Mouse (Mus musculus): Measurements from ENCODE around the gene Wdhd1. TPM values are rescaled to one million over a fixed set of nuclear protein-coding genes. Genes with fewer than 3 reads are reported as not detected.

Gene Wdhd1
- total RNA-seq, 2 experiments from 2014 or later = 14.9 to 15.7 TPM

DNA sequence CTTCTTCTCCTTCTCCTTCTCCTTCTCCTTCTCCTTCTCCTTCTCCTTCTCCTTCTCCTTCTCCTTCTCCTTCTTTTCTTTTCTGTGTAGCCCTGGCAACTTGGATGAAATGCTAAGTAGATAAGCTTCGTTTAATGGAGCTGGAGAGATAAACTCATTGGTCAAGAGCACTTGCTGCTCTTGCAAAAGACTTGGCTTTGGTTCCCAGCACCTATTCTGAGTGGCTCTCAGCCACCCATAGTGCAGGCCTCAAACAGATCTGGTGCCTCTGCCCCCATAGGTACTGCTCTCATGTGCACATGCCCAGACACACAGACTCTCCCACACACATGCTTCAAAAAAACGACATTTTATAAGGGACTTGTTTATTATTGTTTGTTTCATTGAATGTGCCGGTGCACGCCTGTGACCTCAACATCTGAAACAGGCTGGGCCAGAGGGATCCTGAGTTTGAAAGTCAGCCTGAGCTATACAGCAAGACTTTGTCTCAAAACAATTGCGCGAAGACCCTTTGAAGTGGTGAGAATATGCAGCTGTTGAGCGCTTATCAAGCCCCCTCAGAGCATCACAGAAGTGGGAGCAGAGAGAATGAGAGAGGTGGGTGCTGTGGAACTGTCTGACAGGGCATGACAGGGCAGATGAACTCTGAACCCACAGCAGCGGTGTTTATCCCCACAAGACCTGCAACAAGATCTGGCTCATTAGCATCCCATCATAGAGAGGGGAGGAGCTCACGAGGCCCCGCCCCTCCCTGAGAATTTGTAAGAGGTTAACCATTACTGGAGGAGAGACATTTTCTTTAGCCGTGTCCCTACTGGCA is 53.8 kb downstream of the Wdhd1 start:
- no peak for DNase-seq (ENCODE audit: low spot score in 2 of 2)

GRCm38 (mm10) chr14:47221567-47221966 is 55.1 kb downstream of the Wdhd1 start:
- DNase-seq (ENCODE audit: low spot score in 2 of 2) = no peak

DNA sequence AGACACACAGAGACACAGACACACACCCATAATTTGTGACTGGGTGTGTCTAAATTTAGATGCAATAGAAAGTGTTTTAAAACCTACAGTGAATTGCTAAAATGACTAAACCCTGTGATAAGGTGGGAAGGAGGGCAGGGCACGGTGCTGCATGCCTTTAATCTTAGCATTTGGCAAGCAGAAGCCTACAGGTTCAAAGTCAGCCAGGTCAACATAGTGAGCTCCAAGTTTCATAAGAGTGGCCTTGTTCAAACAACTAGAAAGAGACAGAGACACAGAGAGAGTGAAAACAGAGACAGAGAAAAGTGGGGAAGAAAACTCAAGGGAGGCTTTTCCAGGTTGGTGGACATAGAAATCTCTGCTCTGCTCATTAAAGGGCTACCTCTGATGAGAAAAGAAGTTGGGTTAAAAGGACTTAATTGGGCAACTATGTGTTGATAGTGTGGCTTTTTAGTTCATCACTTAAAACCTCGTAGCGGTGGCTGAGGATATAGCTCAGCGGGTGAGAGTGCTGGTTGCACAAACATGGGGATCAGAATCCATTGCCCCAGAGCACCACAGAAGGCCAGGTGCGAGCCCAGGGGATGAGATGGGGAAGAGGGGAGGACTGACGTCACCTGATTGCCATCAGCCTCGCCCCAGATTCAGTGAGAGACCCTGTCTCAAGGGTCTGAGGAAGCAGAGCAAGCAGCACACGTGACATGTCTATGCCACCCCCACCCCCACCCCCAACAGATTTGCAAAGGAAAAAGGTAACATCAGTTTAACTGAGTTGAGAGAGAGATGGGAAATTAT is 56.2 kb downstream of the Wdhd1 start:
- no peak for DNase-seq (ENCODE audit: low spot score in 2 of 2)

GRCm38 (mm10) chr14:47218766-47219606 is 57.7 kb downstream of the Wdhd1 start:
- no peak for DNase-seq (ENCODE audit: low spot score in 2 of 2)

DNA sequence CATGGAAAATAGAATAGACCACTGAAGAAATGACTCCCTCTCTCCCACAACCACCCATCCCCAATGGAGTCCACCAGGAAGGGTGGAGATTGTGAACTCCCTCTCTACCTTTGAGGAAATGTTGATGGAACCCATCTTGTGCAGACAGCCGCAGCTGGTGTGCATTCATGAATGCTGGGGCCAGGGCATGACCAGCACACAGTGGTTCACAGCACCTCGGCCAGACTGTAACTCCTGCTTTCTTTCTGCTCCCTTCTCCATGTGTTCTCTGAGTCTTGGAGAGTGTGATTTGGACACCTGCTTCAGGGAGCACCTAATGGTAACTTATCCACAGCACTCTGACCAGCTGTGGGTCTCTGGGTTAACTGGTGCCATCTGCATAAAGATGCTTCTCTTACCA is 60.1 kb downstream of the Wdhd1 start:
- no peak for DNase-seq (ENCODE audit: low spot score in 2 of 2)

DNA sequence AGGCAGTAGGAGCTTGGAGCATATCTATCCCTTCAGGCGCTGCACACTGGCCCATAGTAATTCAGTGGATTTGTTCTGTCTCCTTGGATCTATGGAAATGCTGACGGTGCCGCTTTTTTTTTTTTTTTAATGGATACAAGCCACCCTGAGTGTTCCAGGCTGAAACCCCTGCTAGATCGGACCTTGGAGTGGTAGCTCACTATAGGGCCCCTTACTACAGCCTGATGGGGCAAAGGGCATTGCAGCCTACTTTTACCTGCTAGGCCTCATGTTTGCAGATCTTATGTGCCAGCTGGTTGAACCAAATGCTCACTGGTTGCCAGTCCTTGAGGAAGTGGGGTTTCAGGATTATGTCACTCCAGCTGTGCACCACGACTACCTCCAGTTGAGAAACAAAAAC is 62.3 kb downstream of the Wdhd1 start:
- DNase-seq (ENCODE audit: low spot score in 2 of 2) = no peak

GRCm38 (mm10) chr14:47213305-47213704 is 63.4 kb downstream of the Wdhd1 start:
- DNase-seq (ENCODE audit: low spot score in 2 of 2) = no peak

- DNase-seq (ENCODE audit: low spot score in 2 of 2) = no peak
Observed at GRCm38 (mm10) chr14:47209669-47210164, 66.9 kb downstream of the Wdhd1 start.

- DNase-seq (ENCODE audit: low spot score in 2 of 2) = no peak
Observed at GRCm38 (mm10) chr14:47208564-47209493, 67.8 kb downstream of the Wdhd1 start.

DNA sequence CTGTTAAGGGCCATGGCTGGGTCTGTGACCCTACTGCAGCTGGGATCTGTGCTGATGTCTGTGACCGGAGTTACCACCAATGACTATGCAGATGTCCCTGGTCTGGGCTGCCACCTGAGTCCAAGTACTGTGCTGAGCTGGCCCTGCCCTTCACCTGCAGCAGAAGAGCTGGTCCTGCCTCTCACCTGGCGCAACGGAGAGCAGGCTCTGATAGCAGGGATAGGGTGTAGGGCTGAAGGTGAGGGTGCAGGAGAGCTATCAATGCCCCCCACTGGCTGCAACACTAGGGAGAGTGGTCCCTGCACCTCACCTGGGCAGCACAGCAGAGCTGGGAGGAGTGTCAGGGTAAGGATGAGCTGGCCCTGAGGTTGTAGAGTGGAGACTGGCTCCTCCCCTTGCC is 70.1 kb downstream of the Wdhd1 start:
- DNase-seq (ENCODE audit: low spot score in 2 of 2) = no peak

DNA sequence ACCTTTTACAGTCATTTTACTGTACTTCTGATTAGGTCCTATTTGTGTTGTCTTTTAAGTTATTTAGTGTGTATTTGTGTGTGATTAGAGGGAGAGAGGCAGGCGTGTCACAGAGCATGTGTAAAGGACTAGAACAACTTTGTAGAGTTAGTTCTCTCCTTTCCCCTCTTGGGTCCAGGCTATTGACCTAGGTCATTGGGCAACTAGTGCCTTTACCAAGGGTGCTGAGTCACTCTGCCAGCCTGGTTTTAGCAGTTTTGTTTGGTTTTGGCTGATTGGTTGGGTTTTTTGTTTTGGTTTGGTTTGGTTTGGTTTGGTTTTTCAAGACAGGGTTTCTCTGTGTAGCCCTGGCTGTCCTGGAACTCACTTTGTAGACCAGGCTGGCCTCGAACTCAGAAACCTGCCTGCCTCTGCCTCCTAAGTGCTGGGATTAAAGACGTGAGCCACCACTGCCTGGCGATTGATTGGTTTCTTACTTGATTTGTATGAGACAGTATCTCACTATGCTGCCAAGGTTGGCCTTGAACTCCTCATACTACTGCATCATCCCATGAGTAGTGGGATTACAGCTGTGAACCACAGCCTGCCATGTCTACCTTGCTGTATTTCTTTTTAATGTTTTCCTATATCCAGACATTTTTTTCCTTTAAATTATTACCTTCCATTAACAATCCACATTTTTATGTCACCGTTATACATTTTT is 71.2 kb downstream of the Wdhd1 start:
- no peak for DNase-seq (ENCODE audit: low spot score in 2 of 2)

- DNase-seq (ENCODE audit: low spot score in 2 of 2) = no peak
Observed at GRCm38 (mm10) chr14:47197340-47197739, 79.3 kb downstream of the Wdhd1 start.

- no peak for DNase-seq (ENCODE audit: low spot score in 2 of 2)
Observed at GRCm38 (mm10) chr14:47196711-47197110, 79.9 kb downstream of the Wdhd1 start.

GRCm38 (mm10) chr14:47194096-47194495 is 82.6 kb downstream of the Wdhd1 start:
- no peak for DNase-seq (ENCODE audit: low spot score in 2 of 2)

GRCm38 (mm10) chr14:47193506-47193905 is 83.2 kb downstream of the Wdhd1 start:
- DNase-seq (ENCODE audit: low spot score in 2 of 2) = no peak

DNA sequence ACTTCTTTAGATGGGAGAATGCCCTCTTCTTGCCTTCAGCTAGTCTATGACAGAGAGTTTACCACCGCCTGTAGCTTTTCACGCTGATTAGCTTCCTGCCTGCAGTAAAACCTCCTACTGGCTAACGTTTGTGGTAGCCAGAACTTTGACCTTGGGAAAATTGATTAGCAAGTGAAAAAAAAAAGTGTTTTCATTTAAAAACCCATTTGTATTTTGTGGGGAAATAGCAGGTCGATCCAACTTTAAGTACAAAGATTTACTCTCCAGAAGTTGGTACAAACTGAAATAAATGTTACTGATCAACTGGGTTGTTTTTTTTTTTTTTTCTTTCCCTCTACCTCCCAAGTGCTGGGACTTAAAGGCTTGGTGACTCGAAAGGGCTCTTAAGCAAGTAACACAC is 84.8 kb downstream of the Wdhd1 start:
- no peak for DNase-seq (ENCODE audit: low spot score in 2 of 2)

All from adrenal gland, postnatal 4 days (tissue).